Mouse (Mus musculus): Measurements from ENCODE around the gene Lats2. TPM values are rescaled to one million over a fixed set of nuclear protein-coding genes. Genes with fewer than 3 reads are reported as not detected.

The Lats2 gene
- polyA plus RNA-seq, 1 experiment from 2014 or later, result 20.3 TPM

GRCm38 (mm10) chr14:57737089-57737488 lies 21.1 kb downstream of the Lats2 start:
- Histone ChIP-seq H3K27ac (peak overlapping the region; percentile 83), H3K4me2 (peak overlapping the region; percentile 29; the same call in 1 of the 2 replicates), H3K9ac (no peak overlapping the region), H3K4me1 (replicated peaks) (peaks cover 74% of the 10 kb centered on the region), H3K4me3 (no peak overlapping the region), H3K27me3 (no peaks in the 10 kb centered on the region), H3K9me3 (replicated peaks) (no peaks in the 10 kb centered on the region), H3K36me3 (no peaks in the 10 kb centered on the region)
- peak; percentile 76 for ATAC-seq (replicated peaks; ENCODE audit: insufficient number of reproducible peaks, insufficient read depth, low FRiP score, low read depth)

- 40% methylated on average over 4 of the region's 4 CpGs for WGBS
- Histone ChIP-seq H3K36me3 (no peaks in the 10 kb centered on the region), H3K4me3 (no peak overlapping the region), H3K27ac (peak overlapping the region; percentile 83), H3K4me1 (replicated peaks) (peaks cover 72% of the 10 kb centered on the region), H3K27me3 (no peaks in the 10 kb centered on the region), H3K9ac (no peak overlapping the region), H3K9me3 (replicated peaks) (no peaks in the 10 kb centered on the region), H3K4me2 (no peak overlapping the region)
- no peak for ATAC-seq (replicated peaks; ENCODE audit: insufficient number of reproducible peaks, insufficient read depth, low FRiP score, low read depth)
Measured at GRCm38 (mm10) chr14:57736141-57736540, 22.0 kb downstream of the Lats2 start.

GRCm38 (mm10) chr14:57732668-57733293 lies 25.4 kb downstream of the Lats2 start:
- no peak for ATAC-seq (replicated peaks; ENCODE audit: insufficient number of reproducible peaks, insufficient read depth, low FRiP score, low read depth)
- H3K4me3 ChIP-seq, result no peak overlapping the region
- no peak overlapping the region for H3K9ac ChIP-seq
- H3K4me2 ChIP-seq, result no peak overlapping the region
- WGBS, result 80% methylated on average over 6 of the region's 6 CpGs
- H3K27me3 ChIP-seq, result no peaks in the 10 kb centered on the region
- no peaks in the 10 kb centered on the region for H3K9me3 ChIP-seq (replicated peaks)
- H3K36me3 ChIP-seq, result no peaks in the 10 kb centered on the region
- no peak overlapping the region for H3K27ac ChIP-seq
- H3K4me1 ChIP-seq (replicated peaks), result peaks cover 65% of the 10 kb centered on the region

GRCm38 (mm10) chr14:57730527-57730926 lies 27.7 kb downstream of the Lats2 start:
- Histone ChIP-seq H3K27ac (peak overlapping the region; percentile 73), H3K4me1 (replicated peaks) (peaks cover 45% of the 10 kb centered on the region), H3K9me3 (replicated peaks) (no peaks in the 10 kb centered on the region), H3K27me3 (no peaks in the 10 kb centered on the region), H3K9ac (no peak overlapping the region; the same call in 1 of the 2 replicates), H3K4me2 (0 out of 2 replicates have a peak overlapping the region, but pooled peaks have one; percentile 4), H3K4me3 (no peak overlapping the region), H3K36me3 (peaks cover 6% of the 10 kb centered on the region; the same call in 1 of the 2 replicates)
- peak; percentile 70 for ATAC-seq (replicated peaks; ENCODE audit: insufficient number of reproducible peaks, insufficient read depth, low FRiP score, low read depth)
- WGBS, result 21% methylated on average over 9 of the region's 9 CpGs

DNA sequence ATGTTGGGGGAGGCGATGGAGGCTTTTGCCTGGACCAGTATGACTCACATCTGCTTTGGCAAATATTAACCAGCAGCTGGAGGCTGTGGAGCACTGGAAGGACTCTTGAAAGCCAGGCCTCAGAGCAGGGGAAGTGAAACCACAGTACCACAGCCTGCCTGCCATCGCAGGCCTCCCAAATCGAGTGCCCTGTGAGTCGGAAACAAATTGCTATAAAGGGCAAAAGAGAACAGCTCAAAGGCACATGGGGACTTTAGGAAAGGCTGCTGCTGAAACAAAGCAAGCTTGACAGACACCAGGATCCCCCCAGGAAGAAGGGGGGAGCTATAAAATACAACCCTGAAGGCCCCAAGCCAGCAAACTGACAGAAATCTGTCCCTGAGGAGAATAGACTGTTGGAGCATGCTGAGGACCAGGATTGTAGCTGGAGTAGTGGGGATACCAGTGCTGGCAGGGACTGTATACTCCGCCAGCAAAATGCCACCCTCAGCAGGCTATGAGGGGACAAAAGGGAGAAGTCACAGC lies 28.2 kb downstream of the Lats2 start:
- Histone ChIP-seq H3K27me3 (no peaks in the 10 kb centered on the region), H3K4me3 (no peak overlapping the region), H3K4me2 (peak overlapping the region; percentile 4; the same call in 1 of the 2 replicates), H3K27ac (peak overlapping the region; percentile 73), H3K9ac (no peak overlapping the region), H3K36me3 (peaks cover 6% of the 10 kb centered on the region; the same call in 1 of the 2 replicates), H3K4me1 (replicated peaks) (peaks cover 45% of the 10 kb centered on the region), H3K9me3 (replicated peaks) (no peaks in the 10 kb centered on the region)
- ATAC-seq (replicated peaks; ENCODE audit: insufficient number of reproducible peaks, insufficient read depth, low FRiP score, low read depth), result no peak; the same call in 1 of the 2 replicates
- 46% methylated on average over 5 of the region's 5 CpGs for WGBS

- Histone ChIP-seq H3K27me3 (no peaks in the 10 kb centered on the region), H3K9ac (no peak overlapping the region), H3K36me3 (peaks cover 6% of the 10 kb centered on the region; the same call in 1 of the 2 replicates), H3K9me3 (replicated peaks) (no peaks in the 10 kb centered on the region), H3K4me1 (replicated peaks) (peaks cover 44% of the 10 kb centered on the region), H3K4me3 (no peak overlapping the region), H3K4me2 (no peak overlapping the region; the same call in 1 of the 2 replicates), H3K27ac (peak overlapping the region; percentile 73)
- WGBS, result 64% methylated on average over 8 of the region's 8 CpGs
- ATAC-seq (replicated peaks; ENCODE audit: insufficient number of reproducible peaks, insufficient read depth, low FRiP score, low read depth), result no peak
Measured at GRCm38 (mm10) chr14:57729364-57729763, 28.8 kb downstream of the Lats2 start.

DNA sequence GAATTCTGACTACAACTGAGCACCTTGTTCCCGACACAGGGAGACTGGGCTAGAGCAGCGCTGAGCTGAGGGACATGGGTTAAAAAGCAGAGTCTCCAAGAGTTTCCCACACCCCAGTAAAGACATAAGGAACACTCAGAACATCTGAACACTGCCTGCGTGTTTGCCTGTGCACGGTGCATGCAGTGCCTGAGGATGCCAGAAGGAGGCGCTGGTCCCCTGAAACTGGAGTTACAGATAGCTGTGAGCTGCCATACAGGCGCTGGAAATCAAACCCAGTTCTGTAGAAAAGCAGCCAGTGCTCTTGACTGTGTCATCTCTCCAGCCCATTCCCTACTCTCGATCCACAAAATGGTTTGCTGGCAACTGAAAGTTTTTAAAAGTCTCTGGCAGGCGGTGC lies 32.0 kb downstream of the Lats2 start:
- 73% methylated on average over 8 of the region's 8 CpGs for WGBS
- ATAC-seq (replicated peaks; ENCODE audit: insufficient number of reproducible peaks, insufficient read depth, low FRiP score, low read depth), result no peak

DNA sequence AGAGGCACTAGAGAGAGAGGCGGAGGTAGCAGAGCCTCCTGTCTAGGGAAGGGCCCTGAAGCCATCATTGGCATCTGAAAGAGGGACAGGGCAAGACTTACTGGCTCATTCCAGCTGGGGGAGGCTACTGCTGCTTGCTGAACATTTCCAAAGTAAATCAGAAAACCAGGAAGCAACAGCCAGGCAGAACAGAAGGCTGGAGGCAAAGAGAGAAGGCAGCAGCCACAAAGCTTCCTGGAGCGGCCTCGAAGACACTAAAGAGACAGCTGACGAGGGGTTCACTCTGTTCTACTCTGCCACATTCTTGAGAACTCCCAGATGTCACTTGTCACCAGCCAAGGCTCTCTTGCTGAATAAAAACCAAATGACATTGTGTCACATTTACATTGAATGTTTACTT lies 33.7 kb downstream of the Lats2 start:
- no peak overlapping the region for H3K9ac ChIP-seq
- WGBS, result 46% methylated on average over 4 of the region's 4 CpGs

More for the DNA sequence above, 32.0 kb downstream of the Lats2 start:
- H3K4me3 ChIP-seq, result no peak overlapping the region
- no peak overlapping the region for H3K4me2 ChIP-seq
- no peak overlapping the region for H3K9ac ChIP-seq
- peaks cover 35% of the 10 kb centered on the region for H3K4me1 ChIP-seq (replicated peaks)
- no peak overlapping the region for H3K27ac ChIP-seq
- no peaks in the 10 kb centered on the region for H3K27me3 ChIP-seq
- no peaks in the 10 kb centered on the region for H3K9me3 ChIP-seq (replicated peaks)
- peaks cover 20% of the 10 kb centered on the region; the same call in 1 of the 2 replicates for H3K36me3 ChIP-seq

GRCm38 (mm10) chr14:57718245-57718644 lies 39.9 kb downstream of the Lats2 start:
- 84% methylated on average over 4 of the region's 4 CpGs for WGBS
- H3K4me1 ChIP-seq (replicated peaks), result peaks cover 17% of the 10 kb centered on the region; the same call in 1 of the 2 replicates
- H3K9me3 ChIP-seq (replicated peaks), result no peaks in the 10 kb centered on the region
- no peak overlapping the region for H3K4me2 ChIP-seq
- peaks cover 22% of the 10 kb centered on the region; the same call in 1 of the 2 replicates for H3K36me3 ChIP-seq
- no peak for ATAC-seq (replicated peaks; ENCODE audit: insufficient number of reproducible peaks, insufficient read depth, low FRiP score, low read depth)
- H3K4me3 ChIP-seq, result no peak overlapping the region
- H3K27ac ChIP-seq, result no peak overlapping the region
- H3K9ac ChIP-seq, result no peak overlapping the region
- H3K27me3 ChIP-seq, result no peaks in the 10 kb centered on the region

More for the DNA sequence above, 33.7 kb downstream of the Lats2 start:
- Histone ChIP-seq H3K27me3 (no peaks in the 10 kb centered on the region), H3K4me1 (replicated peaks) (peaks cover 18% of the 10 kb centered on the region), H3K4me2 (no peak overlapping the region), H3K36me3 (peaks cover 20% of the 10 kb centered on the region; the same call in 1 of the 2 replicates), H3K27ac (peak overlapping the region; percentile 44; the same call in 1 of the 2 replicates), H3K9me3 (replicated peaks) (no peaks in the 10 kb centered on the region), H3K4me3 (no peak overlapping the region)
- ATAC-seq (replicated peaks; ENCODE audit: insufficient number of reproducible peaks, insufficient read depth, low FRiP score, low read depth), result no peak

DNA sequence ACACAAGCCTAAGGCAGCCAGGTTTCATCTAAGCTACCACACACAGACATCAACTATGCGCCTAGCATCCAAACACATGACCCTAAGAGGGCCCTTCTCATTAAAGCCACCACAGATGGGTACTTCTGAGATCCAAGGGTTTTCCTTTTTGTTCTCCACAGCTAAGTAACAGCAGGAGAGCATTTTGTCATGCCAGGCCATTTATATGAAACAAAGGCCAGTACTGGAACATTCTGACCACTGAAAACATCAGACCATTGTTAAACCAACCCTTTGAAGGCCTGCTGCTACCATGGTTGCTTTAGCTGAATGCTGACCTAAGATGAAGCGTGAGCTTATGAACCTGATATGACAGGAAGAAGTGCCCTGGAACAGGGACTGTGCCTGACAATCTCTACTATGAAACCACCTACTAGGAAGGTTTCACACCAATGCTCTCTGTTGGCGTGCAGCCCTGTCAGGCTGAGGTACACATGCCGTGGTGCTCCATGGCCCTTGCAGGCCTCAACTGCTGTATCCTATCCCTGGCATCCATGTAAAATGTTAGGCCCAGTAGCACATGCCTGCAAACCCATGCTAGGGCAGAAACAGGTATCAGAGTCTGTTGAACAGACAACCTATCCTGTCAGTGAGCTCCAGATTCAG lies 41.5 kb downstream of the Lats2 start:
- no peak overlapping the region for H3K4me2 ChIP-seq
- H3K9me3 ChIP-seq (replicated peaks), result no peaks in the 10 kb centered on the region
- peaks cover 17% of the 10 kb centered on the region; the same call in 1 of the 2 replicates for H3K4me1 ChIP-seq (replicated peaks)
- H3K27me3 ChIP-seq, result no peaks in the 10 kb centered on the region
- peaks cover 12% of the 10 kb centered on the region; the same call in 1 of the 2 replicates for H3K36me3 ChIP-seq
- 86% methylated on average over 4 of the region's 4 CpGs for WGBS
- H3K9ac ChIP-seq, result no peak overlapping the region
- H3K27ac ChIP-seq, result no peak overlapping the region
- H3K4me3 ChIP-seq, result no peak overlapping the region
- no peak for ATAC-seq (replicated peaks; ENCODE audit: insufficient number of reproducible peaks, insufficient read depth, low FRiP score, low read depth)

DNA sequence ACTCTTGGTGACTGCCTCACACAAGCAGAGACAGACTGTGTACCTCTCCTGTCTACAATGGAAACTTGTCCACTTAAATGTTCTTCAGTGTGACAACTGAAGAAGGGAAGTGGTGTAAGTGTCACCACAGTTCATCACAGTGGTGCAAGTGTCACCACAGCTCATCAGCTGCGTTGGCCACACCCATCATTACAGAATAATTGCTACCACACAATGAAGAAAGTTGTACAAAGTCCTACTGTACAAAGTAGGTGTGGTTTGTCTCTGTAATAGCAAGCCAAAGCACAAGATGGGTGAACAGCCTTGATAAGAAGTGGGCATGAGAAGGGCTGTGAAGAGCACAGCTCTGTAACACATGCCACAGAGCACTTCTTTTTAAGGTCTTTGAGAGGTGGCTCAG lies 45.3 kb downstream of the Lats2 start:
- no peak overlapping the region for H3K27ac ChIP-seq
- no peak for ATAC-seq (replicated peaks; ENCODE audit: insufficient number of reproducible peaks, insufficient read depth, low FRiP score, low read depth)
- peaks cover 9% of the 10 kb centered on the region; the same call in 1 of the 2 replicates for H3K36me3 ChIP-seq
- H3K4me2 ChIP-seq, result no peak overlapping the region
- H3K4me3 ChIP-seq, result no peak overlapping the region
- no peaks in the 10 kb centered on the region for H3K27me3 ChIP-seq
- H3K4me1 ChIP-seq (replicated peaks), result peaks cover 37% of the 10 kb centered on the region
- no peaks in the 10 kb centered on the region for H3K9me3 ChIP-seq (replicated peaks)
- no peak overlapping the region for H3K9ac ChIP-seq
- WGBS, result 71% methylated on average over 1 of the region's 1 CpGs
